Mouse (Mus musculus): Measurements from ENCODE around the gene 2410137M14Rik.
A peak's percentile ranks its signal among the peaks of the same experiment; 100 is the strongest.
"Not testable (repeated sequence)": the region's sequence is repeated elsewhere in the genome, so short reads cannot be mapped to it uniquely, and the experiment has no call there.

2410137M14Rik gene

DNA sequence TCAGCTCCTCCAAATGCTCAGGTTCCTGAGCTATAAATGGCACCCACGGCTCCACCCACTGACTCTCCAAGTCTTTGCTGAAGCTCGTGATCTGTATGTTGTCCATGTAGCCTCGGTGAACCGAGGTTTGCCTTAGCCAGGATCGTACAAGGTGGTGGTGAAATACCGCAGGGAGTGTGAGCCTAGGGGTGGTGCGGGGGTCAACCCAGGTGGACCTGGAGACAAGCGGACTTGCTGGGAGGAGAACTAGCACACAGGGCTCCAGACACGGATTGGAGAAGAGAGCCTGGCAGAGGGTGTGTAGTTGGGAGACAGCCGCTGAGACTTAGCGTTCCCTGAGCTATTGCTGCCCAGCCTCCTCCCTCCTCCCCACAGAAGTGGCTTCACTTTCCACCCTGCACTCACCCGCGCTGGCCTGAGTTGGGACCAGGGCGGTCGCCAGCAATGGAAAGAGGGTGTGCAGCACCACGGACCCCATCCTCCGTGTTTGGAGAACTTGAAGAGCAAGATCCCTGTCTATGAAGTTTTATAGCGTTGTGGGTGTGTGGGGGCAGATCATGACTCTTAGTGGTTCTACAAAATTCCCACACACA is at the start of gene 2410137M14Rik:
Gene 2410137M14Rik, minus strand, starts transcription at position 17 of the 593 bp plus-strand sequence.
- DNase-seq (ENCODE audit: low spot score), result no peak

DNA sequence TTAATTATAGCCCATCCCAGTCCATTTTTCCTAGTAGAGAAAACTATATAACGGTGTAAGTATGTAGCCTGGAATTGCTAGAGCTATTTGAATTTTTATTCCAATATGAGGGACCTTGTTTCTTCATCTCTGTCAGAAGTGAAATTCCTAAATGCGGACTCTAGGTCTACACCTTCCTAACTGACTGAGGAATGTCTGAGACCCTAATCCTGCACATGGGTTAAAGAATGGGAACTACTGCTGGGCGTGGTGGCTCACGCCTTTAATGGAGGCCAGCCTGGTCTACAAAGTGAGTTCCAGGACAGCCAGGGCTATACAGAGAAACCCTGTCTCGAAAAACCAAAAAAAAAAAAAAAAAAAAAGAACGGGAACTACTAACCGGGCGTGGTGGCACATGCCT is 48.1 kb upstream of the 2410137M14Rik start:
- no peak for DNase-seq (ENCODE audit: low spot score)

DNA sequence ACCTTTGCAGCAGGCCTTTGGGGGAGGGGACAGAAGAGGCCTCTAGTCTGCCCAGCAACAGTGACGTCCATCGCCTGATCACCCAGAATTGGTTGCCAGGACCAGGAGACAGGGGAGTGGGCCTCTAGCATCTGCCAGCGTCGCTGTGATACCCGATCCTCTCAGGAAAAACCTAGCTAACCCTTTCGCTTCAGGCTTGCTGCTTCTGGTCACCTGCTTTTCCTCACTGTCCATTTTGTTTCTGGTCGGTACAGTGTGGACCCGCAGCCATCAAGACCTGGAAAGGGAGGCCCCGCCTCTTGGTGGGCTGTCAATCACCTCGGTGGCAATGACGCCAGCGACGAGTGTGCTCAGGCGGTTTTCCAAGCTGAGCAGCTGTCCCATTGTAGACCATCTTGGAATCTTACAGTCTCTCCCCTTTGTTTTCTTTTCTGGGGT is 47.7 kb upstream of the 2410137M14Rik start:
- peak; percentile 70 for DNase-seq (ENCODE audit: low spot score)

GRCm38 (mm10) chr17:37028212-37028611 is 47.2 kb upstream of the 2410137M14Rik start:
- no peak for DNase-seq (ENCODE audit: low spot score)

DNA sequence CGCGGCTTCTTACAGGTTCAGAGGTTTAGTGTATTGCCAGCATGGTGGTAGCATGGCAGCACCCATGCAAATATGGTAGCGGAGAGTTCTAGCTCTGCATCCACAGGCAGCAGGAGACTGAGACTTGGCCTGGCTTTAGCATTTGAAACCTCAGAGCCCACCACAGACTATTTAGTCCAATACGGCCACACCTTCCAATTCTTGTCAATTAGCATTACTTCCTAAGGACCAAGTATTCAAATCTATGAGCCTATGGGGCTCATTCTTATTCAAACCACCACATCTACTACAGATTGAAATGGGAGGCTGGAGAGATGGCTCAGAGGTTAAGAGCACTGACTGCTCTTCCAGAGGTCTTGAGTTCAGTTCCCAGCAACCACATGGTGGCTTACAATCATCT is 46.4 kb upstream of the 2410137M14Rik start:
- DNase-seq (ENCODE audit: low spot score), result no peak

GRCm38 (mm10) chr17:37026425-37026824 is 45.4 kb upstream of the 2410137M14Rik start:
- DNase-seq (ENCODE audit: low spot score), result no peak

DNA sequence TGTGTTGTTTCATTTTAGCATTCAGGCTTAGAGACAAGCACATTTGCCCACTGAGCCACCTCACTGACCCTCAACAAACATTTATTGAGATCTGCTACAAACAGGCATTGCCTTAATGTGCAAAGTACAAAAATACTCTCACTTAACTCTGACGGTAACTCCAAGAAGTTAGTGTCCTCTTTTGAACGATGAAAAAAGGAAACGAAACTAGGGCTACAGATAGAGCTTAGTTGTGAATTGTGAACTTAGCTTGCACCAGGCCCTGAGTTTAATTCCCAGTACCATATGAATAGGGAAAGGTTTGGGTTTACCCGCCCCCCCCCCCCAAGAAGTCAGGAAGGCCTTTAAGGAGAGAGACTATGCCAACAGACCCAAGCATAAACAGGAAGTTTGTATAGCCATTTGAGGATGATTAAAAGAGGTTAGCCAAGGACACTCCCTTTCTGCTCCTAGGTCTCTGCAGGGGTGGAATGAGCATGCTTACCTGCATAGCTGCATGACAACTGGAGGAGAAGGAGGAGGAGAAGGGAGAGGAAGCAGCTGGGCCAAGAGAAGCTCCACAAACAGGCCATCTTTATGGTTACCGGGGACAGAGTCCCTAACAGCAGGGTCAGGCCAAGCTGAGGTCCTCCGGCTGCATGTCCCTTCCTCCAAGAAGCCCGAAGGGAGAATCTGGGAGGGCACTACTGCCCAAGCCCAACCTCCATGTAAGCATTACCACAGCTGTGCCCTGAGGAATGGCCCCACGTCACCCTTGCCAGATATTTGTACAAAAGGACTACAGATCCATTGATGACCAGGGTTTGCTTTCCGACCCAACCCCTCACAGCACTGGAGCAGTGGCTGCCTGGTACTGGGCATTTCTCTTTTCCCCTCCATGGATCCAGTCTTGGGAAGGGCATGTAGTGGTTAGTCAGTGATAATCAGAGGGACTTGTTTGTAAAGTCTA is 41.9 kb upstream of the 2410137M14Rik start, which contains the start of gene Mog:
Gene Mog, minus strand, starts transcription at position 771 of the 949 bp plus-strand sequence.
- no peak for DNase-seq (ENCODE audit: low spot score)

- DNase-seq (ENCODE audit: low spot score), result not testable (repeated sequence)
These were observed 38.2 kb upstream of the 2410137M14Rik start for GRCm38 (mm10) chr17:37019242-37019641.

DNA sequence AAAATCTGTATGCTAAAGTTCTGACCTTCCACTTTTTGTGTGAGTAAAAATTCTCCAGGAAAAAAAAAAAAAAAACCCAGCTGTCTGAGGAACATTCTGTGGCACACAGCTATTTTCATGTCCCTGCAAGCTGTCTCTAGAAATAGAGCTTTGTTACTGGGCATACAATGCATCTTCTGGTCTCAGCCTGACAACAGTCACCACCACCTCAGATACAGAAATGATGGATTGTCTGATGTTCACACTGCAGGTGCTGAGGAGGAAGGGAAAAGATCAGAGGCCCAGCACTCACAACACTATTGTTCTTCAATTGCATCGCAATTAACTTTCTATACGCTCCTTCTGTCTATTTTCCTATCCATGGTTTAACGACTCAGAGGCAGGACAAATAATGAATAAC is 37.3 kb upstream of the 2410137M14Rik start:
- DNase-seq (ENCODE audit: low spot score), result no peak

DNA sequence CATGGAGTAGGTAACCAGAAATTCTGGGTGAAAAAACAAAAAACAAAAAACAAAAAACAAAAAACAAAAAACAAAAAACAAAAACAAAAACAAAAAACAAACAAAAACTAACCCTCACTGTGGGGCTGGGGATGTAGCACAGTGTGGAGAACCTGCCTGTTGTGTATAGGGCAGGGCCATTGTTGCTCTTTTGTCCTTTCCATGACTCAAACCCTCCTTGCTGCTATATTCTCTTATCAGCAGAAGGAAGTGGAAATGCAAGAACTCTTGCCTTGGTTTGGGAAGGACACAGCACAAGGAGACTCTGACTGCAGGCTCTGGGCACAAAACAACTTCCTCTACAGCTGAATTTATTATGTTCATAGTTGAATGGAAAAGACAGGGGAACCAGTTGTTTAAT is 35.3 kb upstream of the 2410137M14Rik start:
- DNase-seq (ENCODE audit: low spot score), result no peak

GRCm38 (mm10) chr17:37012141-37012540 is 31.1 kb upstream of the 2410137M14Rik start:
- no peak for DNase-seq (ENCODE audit: low spot score)

DNA sequence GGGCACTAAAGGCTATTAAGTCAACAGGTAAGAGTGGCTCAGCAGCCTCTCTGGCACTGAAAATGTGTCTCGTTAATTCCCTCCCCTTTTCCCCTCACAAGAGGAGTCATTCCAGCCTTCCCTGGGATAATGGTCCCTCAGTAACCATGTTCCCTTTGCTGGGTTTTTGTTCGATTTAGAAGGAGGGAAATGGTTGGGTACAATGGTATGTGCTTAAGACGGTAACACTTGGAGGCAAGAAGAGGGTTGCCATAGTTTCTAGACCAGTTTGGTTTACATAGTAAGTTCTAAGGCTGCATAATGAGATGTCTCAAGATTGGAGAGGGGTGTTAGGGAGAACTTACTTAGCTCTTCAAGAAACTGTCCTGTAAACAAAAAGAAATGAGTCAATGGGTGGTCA is 30.7 kb upstream of the 2410137M14Rik start:
- DNase-seq (ENCODE audit: low spot score), result no peak

- DNase-seq (ENCODE audit: low spot score), result peak; percentile 48
These were observed 28.5 kb upstream of the 2410137M14Rik start for GRCm38 (mm10) chr17:37009460-37010042.

GRCm38 (mm10) chr17:37008161-37008560 is 27.1 kb upstream of the 2410137M14Rik start:
- DNase-seq (ENCODE audit: low spot score), result no peak

GRCm38 (mm10) chr17:37003366-37003765 is 22.3 kb upstream of the 2410137M14Rik start:
- DNase-seq (ENCODE audit: low spot score), result no peak

- DNase-seq (ENCODE audit: low spot score), result no peak
These were observed 21.6 kb upstream of the 2410137M14Rik start for GRCm38 (mm10) chr17:37002364-37003330.

DNA sequence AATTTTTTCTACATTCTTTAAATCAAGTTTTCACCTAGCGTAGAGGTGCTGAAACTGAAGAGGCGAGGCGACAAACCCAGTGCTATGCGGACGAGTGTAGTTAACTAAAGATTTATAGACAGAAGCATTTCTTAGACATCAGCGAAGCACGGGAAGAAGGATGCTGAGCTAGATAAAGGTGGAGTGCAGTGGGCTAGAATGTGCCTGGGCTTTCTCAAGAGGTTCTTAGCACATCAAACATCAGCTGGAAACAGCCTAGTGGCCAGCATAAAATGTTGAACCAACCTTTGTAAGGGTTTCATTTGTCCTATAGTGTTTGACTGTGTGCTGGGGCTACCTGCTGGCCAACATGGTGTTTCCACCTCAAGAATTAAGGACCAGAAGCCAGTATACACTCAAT is 19.8 kb upstream of the 2410137M14Rik start, which contains the start of gene Zfp57:
Gene Zfp57, plus strand, starts transcription at position 301 of the 400 bp plus-strand sequence.
- no peak for DNase-seq (ENCODE audit: low spot score)

DNA sequence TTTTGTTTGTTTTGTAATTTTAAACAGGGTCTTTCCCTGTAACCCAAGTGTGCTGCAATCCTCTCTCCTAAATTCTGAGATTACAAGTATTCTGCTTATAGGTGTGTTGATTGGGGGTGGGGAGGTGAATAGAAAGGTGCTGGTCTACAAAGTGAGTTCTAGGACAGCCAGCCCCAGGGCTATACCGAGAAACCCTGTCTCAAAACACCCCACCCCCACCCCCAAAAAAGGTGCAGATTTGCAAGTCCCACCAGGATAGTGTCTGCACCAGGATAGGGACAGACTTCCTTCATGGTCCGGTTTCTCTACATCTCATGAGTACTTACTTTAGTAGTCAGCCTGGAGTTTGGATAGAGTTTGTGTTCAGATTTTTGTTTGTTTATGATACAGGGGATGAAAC is 17.4 kb upstream of the 2410137M14Rik start:
- no peak for DNase-seq (ENCODE audit: low spot score)

- DNase-seq (ENCODE audit: low spot score), result peak; percentile 49
These were observed 16.1 kb upstream of the 2410137M14Rik start for GRCm38 (mm10) chr17:36997033-36997735.

DNA sequence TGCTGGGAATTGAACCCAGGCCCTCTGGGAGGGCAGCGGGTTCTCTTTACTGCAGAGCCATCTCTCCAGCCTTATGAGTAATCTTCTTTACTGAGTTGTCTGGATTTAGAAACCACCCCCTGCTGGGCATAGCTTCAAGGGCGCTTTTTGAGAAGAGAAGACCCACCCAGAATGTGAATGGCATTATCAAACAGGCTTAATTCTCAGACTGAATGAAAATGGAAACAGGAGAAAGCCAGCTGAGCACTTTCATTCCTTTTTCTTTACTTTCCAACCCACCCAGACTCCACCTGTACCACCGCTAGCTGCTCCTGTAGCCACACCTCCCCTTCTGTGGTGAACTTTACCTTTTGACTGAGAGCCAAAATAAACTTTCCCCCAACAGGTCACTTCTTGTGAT is 14.4 kb upstream of the 2410137M14Rik start:
- no peak for DNase-seq (ENCODE audit: low spot score)

- DNase-seq (ENCODE audit: low spot score), result no peak
These were observed 13.5 kb upstream of the 2410137M14Rik start for GRCm38 (mm10) chr17:36994528-36994927.

Measured in T-cell, adult 2 months (primary cell).